Mouse (Mus musculus) testis, adult 2 months (tissue): Measurements from ENCODE around the gene Iqcj. TPM values are rescaled to one million over a fixed set of nuclear protein-coding genes. Genes with fewer than 3 reads are reported as not detected.

ENCODE experiments used
- H3K27ac ChIP-seq: fragments of 200-500 bp; 2 replicates; pipeline ENCODE4 v1.5.1; 2012; ENCODE audit warnings: low read depth, low read length; ENCODE audit not compliant: control insufficient read depth, insufficient read depth
- H3K27me3 ChIP-seq: fragments of 200-500 bp; 2 replicates; pipeline ENCODE4 v1.6.1; 2012; ENCODE audit warnings: mild to moderate bottlenecking, low read length, moderate library complexity; ENCODE audit not compliant: control insufficient read depth, insufficient read depth
- H3K36me3 ChIP-seq: fragments of 200-500 bp; 2 replicates; pipeline ENCODE4 v1.6.1; 2012; ENCODE audit warnings: mild to moderate bottlenecking, low read length; ENCODE audit not compliant: control insufficient read depth, insufficient read depth
- H3K4me1 ChIP-seq: fragments of 200-500 bp; 2 replicates; pipeline ENCODE4 v1.6.1; 2012; ENCODE audit warnings: low read length; ENCODE audit not compliant: control insufficient read depth, insufficient read depth
- H3K4me3 ChIP-seq: fragments of 200-500 bp; 2 replicates; pipeline ENCODE4 v1.5.1; 2012; ENCODE audit warnings: low read depth, mild to moderate bottlenecking, low read length, moderate library complexity, mixed read lengths; ENCODE audit not compliant: control insufficient read depth
- CTCF ChIP-seq: fragments of 200-500 bp; IDR thresholded peaks from 2 replicates; pipeline ENCODE4 v1.5.1; 2012; ENCODE audit warnings: low read depth, mild to moderate bottlenecking, inconsistent platforms, low read length, moderate library complexity; ENCODE audit not compliant: control insufficient read depth, insufficient read depth, insufficient replicate concordance
- POLR2A ChIP-seq: fragments of 200-500 bp; IDR thresholded peaks from 2 replicates; pipeline ENCODE4 v1.6.1; 2012; ENCODE audit warnings: low read depth, mild to moderate bottlenecking, inconsistent platforms, low read length, moderate library complexity; ENCODE audit not compliant: control insufficient read depth
- polyA plus RNA-seq: library from polyadenylated mRNA; depleted of rRNA; stranded (reverse); fragments of >200 nt; gene quantifications from 2 replicates; pipeline ENCODE4 v1.2.3, GENCODE M21; 2012

Iqcj gene
- polyA plus RNA-seq, 1 experiment, result 0.26 TPM

- no peak overlapping the region for H3K4me3 ChIP-seq
- H3K36me3 ChIP-seq, result no peaks in the 10 kb centered on the region
- H3K4me1 ChIP-seq, result no peaks in the 10 kb centered on the region
- TF ChIP-seq CTCF, result no peak
- no peak for TF ChIP-seq POLR2A
- H3K27ac ChIP-seq, result no peak overlapping the region
- no peaks in the 10 kb centered on the region for H3K27me3 ChIP-seq
Observed at GRCm38 (mm10) chr3:67954459-67955065, 62.5 kb downstream of the Iqcj start.

- TF ChIP-seq POLR2A (no peak), CTCF (no peak)
- Histone ChIP-seq H3K27ac (no peak overlapping the region), H3K4me3 (no peak overlapping the region), H3K36me3 (no peaks in the 10 kb centered on the region), H3K27me3 (no peaks in the 10 kb centered on the region), H3K4me1 (no peaks in the 10 kb centered on the region)
Observed at GRCm38 (mm10) chr3:67959672-67960071, 67.7 kb downstream of the Iqcj start.

- Histone ChIP-seq H3K27ac (no peak overlapping the region), H3K36me3 (no peaks in the 10 kb centered on the region), H3K27me3 (no peaks in the 10 kb centered on the region), H3K4me3 (no peak overlapping the region), H3K4me1 (no peaks in the 10 kb centered on the region)
- TF ChIP-seq POLR2A, result no peak
- TF ChIP-seq CTCF, result no peak
Observed at GRCm38 (mm10) chr3:67960133-67960532, 68.1 kb downstream of the Iqcj start.

GRCm38 (mm10) chr3:67960727-67961126, 68.7 kb downstream of the Iqcj start:
- no peaks in the 10 kb centered on the region for H3K36me3 ChIP-seq
- no peak overlapping the region for H3K27ac ChIP-seq
- TF ChIP-seq POLR2A (no peak), CTCF (no peak)
- H3K4me1 ChIP-seq, result no peaks in the 10 kb centered on the region
- H3K27me3 ChIP-seq, result no peaks in the 10 kb centered on the region
- H3K4me3 ChIP-seq, result no peak overlapping the region

- no peak for TF ChIP-seq POLR2A
- TF ChIP-seq CTCF, result no peak
- Histone ChIP-seq H3K36me3 (no peaks in the 10 kb centered on the region), H3K27ac (no peak overlapping the region), H3K4me1 (no peaks in the 10 kb centered on the region), H3K27me3 (no peaks in the 10 kb centered on the region), H3K4me3 (no peak overlapping the region)
Observed at GRCm38 (mm10) chr3:67961934-67962639, 70.1 kb downstream of the Iqcj start.

- TF ChIP-seq CTCF (no peak), POLR2A (no peak)
- H3K27ac ChIP-seq, result no peak overlapping the region
Observed at GRCm38 (mm10) chr3:67974340-67974998, 82.4 kb downstream of the Iqcj start.

GRCm38 (mm10) chr3:67980006-67980405, 88.0 kb downstream of the Iqcj start:
- no peaks in the 10 kb centered on the region for H3K27me3 ChIP-seq
- H3K4me1 ChIP-seq, result no peaks in the 10 kb centered on the region
- no peaks in the 10 kb centered on the region for H3K36me3 ChIP-seq
- H3K27ac ChIP-seq, result no peak overlapping the region
- TF ChIP-seq POLR2A (no peak), CTCF (no peak)
- H3K4me3 ChIP-seq, result no peak overlapping the region

More at GRCm38 (mm10) chr3:67974340-67974998, 82.4 kb downstream of the Iqcj start:
- H3K36me3 ChIP-seq, result no peaks in the 10 kb centered on the region
- no peaks in the 10 kb centered on the region for H3K4me1 ChIP-seq
- H3K27me3 ChIP-seq, result no peaks in the 10 kb centered on the region
- no peak overlapping the region for H3K4me3 ChIP-seq

- H3K27me3 ChIP-seq, result no peaks in the 10 kb centered on the region
- H3K36me3 ChIP-seq, result no peaks in the 10 kb centered on the region
- no peak overlapping the region for H3K27ac ChIP-seq
- no peak overlapping the region for H3K4me3 ChIP-seq
- no peaks in the 10 kb centered on the region for H3K4me1 ChIP-seq
- TF ChIP-seq CTCF, result no peak
- TF ChIP-seq POLR2A, result no peak
Observed at GRCm38 (mm10) chr3:67983329-67983728, 91.3 kb downstream of the Iqcj start.
